Mouse (Mus musculus) heart, postnatal 10 days (tissue): Measurements from ENCODE around the gene Trpm4. TPM values are rescaled to one million over a fixed set of nuclear protein-coding genes. Genes with fewer than 3 reads are reported as not detected.

Source experiments
- DNase-seq, 2 experiments: peaks; one replicate each; pipeline ENCODE4 v3.0.0; 2021
- intact Hi-C: fragments of 180-260 bp; cut with DNase I; formaldehyde crosslinking; loops from one replicate; pipeline ENCODE4 v1.15.1; 2025
- total RNA-seq, 2 experiments: library from RNA; stranded (reverse); gene quantifications; 2 replicates each; pipeline ENCODE4 v1.2.3; 2021

Trpm4 gene
- total RNA-seq, 2 experiments from 2014 or later: 21.0 to 26.1 TPM

DNA sequence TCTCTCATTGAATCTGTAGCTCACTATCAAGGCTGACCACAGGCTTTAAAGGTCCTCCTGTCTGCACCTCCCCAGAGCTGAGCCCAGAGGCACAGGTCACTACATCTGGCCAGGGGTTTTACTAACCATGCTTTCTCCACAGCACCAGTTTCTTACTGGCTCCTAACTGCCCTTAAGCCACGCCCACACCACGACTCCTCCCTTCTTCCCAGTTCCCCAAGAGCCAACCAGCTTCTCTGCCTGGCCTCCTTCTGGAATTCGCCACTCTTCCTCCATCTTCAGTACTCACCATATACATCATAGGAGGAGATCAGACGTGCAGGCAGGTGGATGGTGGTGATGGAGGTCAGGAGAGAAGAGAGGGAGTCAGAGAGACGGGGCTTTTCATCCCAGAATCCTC lies 19.5 kb upstream of the Trpm4 start:
- DNase-seq: no peak
- intact Hi-C loops: no loop called here

- DNase-seq: no peak
- intact Hi-C loops: no loop called here
Observed at GRCm38 (mm10) chr7:45346905-45347304, 13.3 kb upstream of the Trpm4 start.

- intact Hi-C loops: no loop called here
- DNase-seq: peak in 1 of 2 experiments; percentile 37
Observed at GRCm38 (mm10) chr7:45343543-45343942, 10.0 kb upstream of the Trpm4 start.

- no peak for DNase-seq
- intact Hi-C loops: no loop called here
Observed at GRCm38 (mm10) chr7:45342081-45342480, 8.5 kb upstream of the Trpm4 start.

DNA sequence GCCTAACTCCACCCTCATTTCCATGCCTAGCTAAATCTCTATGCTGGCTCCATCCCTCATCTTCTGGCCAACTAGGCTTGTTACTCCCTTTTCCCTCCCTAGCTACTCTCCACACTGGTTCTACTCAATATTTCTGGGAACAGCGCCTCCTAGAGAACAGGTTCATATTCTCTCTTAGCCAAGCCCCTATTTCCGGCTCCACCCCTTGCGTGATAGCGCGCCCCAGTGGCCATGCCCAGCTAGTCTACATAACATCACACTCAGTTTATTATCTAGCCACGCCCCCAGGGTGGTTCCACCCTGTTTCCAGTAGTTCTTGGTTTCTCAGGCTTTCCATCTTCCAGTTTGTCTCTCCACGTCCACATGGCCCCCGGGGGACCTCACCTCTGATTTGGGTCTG lies 7.7 kb upstream of the Trpm4 start:
- intact Hi-C loops: loop anchor here (2.0 kb wide), 1 partner anchor 33 kb away; no protein-coding TSS in a partner anchor
- peak; percentile 85 to 93 for DNase-seq

DNA sequence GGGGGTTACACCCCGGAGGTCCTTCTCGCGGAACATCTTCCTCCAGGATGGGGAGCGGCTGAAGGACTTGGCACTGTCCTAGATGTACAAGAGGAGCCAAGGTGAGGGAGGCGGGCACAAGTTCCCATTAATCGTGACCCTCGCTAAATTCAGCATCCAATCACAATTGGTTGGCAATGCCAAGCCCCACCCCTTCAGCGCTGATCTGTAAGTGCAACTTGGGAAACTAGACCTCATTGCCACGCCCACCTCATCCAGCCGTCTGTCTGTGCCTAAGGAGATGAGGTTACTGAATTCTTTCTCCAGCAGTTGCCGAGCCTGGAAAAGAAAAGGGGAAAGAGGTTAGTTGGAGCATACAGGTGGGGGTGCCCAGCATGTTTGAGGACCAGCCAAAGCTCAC lies 7.1 kb upstream of the Trpm4 start:
- peak; percentile 54 to 63 for DNase-seq
- intact Hi-C loops: loop anchor here (2.0 kb wide), 1 partner anchor 32 kb away; no protein-coding TSS in a partner anchor

DNA sequence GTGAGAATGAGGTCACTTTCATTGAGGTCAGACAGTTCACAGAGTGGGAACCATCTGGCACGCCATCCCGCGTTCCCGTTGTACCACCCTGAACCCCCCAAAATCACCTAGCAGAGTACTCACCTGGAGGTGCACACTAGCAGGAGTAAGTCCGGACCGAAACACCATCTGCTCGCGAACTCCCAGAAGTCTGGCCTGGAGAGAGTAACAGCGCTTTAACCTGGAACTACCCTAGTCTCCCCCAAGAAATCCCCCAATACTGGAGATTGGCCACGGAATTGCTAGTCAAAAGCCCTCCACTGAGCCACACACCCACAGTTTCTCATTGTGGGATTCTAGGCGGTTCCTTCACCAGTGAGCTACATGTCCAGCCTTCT lies 6.5 kb upstream of the Trpm4 start:
- intact Hi-C loops: loop anchor here (2.0 kb wide), 1 partner anchor 31 kb away; no protein-coding TSS in a partner anchor
- no peak for DNase-seq

DNA sequence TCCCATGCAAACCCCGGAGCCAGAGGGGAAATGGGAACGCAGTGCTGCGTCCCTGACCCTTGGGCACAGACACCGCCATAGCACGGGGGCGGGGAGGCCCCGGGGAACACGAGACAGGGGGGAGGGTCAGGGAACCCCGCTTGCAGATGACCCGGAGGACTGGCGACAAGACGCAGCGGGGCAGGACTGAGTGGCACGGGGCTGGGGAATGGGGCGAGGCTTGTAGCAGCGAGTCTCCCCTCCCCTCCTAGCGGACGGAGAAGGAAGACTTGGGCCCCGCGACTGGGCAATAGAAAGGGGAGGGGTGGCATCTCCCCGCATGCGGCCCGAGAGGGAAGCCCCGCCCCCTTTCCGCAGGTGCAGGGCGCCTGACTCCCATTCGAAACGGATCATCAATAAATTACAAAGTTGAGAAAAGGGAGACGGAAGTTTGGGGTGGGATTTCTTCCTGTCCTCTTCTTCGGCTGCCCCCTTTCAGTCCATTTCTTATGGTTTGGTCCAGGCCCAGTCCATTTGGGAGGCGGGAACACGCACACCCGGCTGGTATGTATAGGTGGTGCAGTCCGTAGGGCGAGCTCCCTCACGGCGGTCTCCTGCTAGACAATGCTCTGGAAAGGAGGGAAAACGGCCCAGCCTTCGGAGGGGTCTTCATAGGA lies 6.0 kb upstream of the Trpm4 start:
- peak; percentile 68 to 70 for DNase-seq
- intact Hi-C loops: loop anchor here (2.0 kb wide), 1 partner anchor 31 kb away; no protein-coding TSS in a partner anchor

DNA sequence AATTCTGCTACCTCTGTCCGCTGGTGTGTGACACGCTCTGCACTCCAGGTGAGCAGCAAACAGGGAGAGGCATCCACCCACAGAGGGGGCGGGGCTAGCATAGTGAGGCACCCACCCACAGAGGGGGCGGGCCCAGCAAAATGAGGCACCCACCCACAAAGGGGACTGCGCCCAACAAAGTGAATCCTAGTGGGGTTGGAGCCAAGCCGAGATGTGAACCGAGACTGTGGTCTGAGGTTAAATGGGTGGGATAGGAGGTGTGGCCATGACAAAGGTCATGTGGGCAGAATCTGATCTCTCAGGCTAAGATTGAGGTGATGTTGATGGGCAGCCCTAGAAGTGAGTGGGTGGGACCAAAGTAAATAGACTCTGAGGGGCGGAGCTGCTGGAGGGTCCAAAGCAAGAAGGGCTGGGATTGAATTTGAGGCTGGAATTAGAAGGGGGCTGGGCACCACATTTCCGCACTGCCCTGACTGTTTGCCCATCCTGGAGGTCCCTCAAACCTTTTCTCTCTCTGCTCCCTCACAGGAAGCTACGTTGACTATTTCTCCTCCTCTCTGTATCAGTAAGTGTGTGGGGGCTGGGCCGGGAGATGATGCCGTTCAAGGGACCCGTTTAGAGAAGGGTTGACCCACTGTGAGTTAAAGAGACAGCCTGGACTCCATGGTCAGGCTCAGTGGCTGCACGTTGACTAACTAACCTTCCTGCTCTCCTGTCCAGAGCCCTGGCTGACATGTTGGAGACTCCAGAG lies 4.8 kb upstream of the Trpm4 start:
- DNase-seq: peak; percentile 35 to 46
- intact Hi-C loops: no loop called here

- intact Hi-C loops: no loop called here
- DNase-seq: no peak
Observed at GRCm38 (mm10) chr7:45337469-45337868, 3.9 kb upstream of the Trpm4 start.

DNA sequence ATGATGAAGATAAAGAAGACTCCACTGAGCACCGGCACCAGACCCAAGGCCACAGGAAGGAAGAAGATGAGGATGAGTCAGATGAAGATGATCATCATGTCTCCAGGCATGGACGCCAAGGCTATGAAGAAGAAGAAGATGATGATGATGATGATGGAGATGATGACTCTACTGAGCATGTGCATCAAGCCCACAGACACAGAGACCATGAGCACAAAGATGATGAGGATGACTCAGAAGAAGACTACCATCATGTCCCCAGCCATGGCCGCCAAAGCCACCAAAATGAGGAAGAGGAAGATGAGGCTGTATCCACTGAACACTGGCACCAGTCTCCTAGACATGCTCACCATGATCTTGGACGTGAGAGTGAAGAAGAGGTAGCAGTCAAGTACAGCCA lies 2.7 kb upstream of the Trpm4 start:
- intact Hi-C loops: no loop called here
- no peak for DNase-seq

- peak; percentile 61 to 72 for DNase-seq
Observed at GRCm38 (mm10) chr7:45335056-45335455, 1.5 kb upstream of the Trpm4 start, which contains the start of gene Hrc. TSS of gene Hrc (plus strand) at chr7:45335290.

DNA sequence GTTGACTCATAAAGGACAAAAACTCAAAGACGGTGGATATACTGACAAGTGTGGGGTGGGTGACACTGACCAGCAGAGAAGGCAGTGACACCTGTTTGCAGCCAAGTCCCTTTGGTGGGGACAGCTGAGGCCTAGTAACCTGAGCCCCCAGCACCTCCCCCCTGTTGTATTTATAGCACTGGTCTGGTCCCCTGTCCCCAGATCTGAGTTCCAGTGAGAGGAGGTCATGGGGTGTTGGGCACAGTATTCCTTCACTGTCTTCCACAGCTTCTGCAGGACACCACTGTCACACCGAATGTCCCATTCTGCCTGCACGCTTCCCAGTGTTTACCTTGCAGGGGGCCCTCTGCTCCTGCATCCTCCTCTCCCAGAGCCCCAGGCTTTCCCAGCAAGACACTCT lies 1.0 kb upstream of the Trpm4 start:
- intact Hi-C loops: no loop called here
- peak; percentile 59 to 71 for DNase-seq

More at GRCm38 (mm10) chr7:45335056-45335455, 1.5 kb upstream of the Trpm4 start, which contains the start of gene Hrc:
- intact Hi-C loops: no loop called here

- DNase-seq: peak; percentile 70 to 74
- intact Hi-C loops: no loop called here
Observed at GRCm38 (mm10) chr7:45332685-45333425, 725 bp downstream of the Trpm4 start.

DNA sequence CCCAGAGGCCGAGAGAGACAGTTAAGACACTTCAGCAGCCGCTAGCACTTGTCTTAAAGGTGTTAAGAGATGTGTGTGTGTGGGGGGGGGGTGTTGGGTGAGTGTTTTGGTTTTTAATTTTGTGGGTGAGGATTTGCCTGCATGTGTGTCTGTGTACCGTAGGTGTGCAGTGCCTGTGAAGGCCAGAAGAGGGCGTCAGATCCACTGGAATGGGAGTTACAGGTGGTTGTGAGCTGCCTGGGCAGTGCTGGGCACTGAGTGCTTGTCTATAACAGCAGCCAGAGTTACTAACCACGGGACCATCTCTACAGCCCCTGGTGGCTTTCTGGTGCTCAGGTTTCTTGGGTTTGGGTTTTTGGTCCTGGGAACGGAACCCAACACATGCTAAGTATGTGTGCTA lies 2.1 kb downstream of the Trpm4 start:
- DNase-seq: no peak
- intact Hi-C loops: no loop called here

DNA sequence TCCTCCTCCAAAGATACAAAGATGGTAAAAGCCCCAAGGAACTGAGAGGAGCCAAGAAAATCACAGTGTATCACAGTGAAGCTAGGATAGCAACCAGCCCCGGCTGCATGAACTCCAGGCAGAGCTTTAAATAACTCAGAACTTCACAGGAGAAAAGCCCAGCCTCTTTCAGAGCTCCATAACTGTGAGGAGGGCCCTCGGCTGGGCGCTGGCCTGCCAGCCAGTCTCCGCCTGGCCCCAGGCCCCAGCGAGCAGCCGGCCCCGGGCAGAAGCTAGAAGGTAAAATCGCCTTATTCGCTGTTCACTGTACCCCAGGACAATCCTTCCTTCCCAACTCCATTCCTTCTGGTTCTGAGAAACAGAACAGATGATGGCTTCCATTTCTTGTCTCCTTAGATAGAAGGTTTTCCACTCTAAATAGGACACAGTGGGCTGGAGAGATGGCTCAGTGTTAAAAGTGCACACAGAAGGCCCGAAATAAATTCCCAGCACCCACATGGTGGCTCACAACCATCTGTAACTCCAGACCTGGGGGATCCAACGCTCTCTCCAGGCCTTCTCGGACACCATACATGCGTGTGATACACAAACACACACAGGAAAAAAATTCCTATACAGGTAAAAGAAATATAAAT lies 4.6 kb downstream of the Trpm4 start:
- intact Hi-C loops: no loop called here
- peak in 1 of 2 experiments; percentile 54 for DNase-seq

GRCm38 (mm10) chr7:45325800-45326199 lies 7.8 kb downstream of the Trpm4 start:
- intact Hi-C loops: no loop called here
- DNase-seq: no peak

DNA sequence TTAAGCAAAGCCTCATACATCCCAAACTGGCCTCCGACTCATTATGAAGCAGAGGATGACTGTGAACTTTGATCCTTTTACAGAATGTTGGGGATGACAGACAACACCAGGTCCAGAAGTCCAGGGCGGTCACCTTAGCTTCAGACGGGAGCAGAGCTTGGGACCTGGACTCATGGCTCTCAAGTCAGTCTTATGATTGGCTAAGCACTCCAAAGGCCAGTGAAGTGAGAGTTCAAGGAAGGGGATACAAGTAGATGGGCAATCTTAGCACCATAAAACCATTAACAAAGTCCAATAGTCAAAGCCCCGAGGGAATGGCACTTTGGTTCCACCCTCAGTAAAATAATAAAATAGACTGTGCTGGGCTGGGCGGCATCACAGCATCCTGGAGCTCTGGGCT lies 10.5 kb downstream of the Trpm4 start:
- intact Hi-C loops: no loop called here
- DNase-seq: no peak

DNA sequence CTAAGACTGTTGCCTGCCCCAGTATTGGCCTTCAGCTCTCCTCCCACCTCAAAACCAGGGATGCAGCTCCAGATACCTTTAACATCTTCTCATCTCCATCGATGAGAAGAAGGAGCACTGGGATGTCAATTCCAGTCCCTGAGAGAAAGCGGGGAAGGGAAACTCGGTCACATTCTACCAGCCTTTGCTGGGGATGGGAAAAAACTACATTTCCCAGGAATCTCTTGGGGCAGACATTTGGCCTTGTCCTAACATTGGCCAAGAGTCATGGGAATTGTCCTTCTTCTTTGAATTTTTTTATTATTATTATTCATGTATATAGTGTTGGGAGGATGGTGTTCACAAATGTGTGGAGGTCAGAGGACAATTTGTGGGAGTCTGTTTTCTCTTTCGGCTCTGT lies 11.3 kb downstream of the Trpm4 start:
- intact Hi-C loops: no loop called here
- no peak for DNase-seq

DNA sequence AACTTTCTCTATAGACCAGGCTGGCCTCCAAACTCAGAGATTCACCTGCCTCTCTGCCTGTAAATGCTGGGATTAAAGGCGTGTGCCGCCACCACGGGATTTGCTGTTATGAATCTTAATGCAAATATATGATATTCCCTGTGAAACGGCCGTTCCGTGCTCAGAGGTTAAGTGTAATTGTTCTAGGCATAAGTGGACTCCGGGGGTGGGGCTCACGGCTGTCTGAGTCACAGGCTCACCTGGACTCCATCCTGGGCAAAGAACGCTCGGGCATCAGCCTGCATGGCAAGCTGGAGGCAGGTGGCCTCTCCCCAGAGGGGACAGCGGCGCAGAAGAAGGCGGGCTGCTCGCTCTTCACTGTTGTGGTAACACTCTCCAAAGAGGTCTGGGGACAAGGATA lies 17.0 kb downstream of the Trpm4 start:
- no peak for DNase-seq
- intact Hi-C loops: no loop called here

GRCm38 (mm10) chr7:45315182-45315701 lies 18.3 kb downstream of the Trpm4 start:
- DNase-seq: no peak
- intact Hi-C loops: no loop called here
